Mouse (Mus musculus) embryo, embryonic 9.5 days (tissue): ENCODE measurements around the gene Chrm3.
"Not testable (repeated sequence)": the region's sequence is repeated elsewhere in the genome, so short reads cannot be mapped to it uniquely, and the experiment has no call there.

Experiments used
- DNase-seq: peaks from one replicate; pipeline ENCODE4 v3.0.0-alpha.2; 2017; ENCODE audit errors: extremely low spot score

The Chrm3 gene

GRCm38 (mm10) chr13:10360777-10361176 lies at the start of gene Chrm3:
TSS of gene Chrm3 (minus strand) at chr13:10360847.
- peak; percentile 72 for DNase-seq

GRCm38 (mm10) chr13:10394364-10394763 lies 33.7 kb upstream of the Chrm3 start:
- DNase-seq: no peak

- not testable (repeated sequence) for DNase-seq
These were observed 14.8 kb upstream of the Chrm3 start for GRCm38 (mm10) chr13:10375487-10375886.

- DNase-seq: no peak
These were observed 400 bp downstream of the Chrm3 start for GRCm38 (mm10) chr13:10360199-10360694.

- peak; percentile 49 for DNase-seq
These were observed 990 bp downstream of the Chrm3 start for GRCm38 (mm10) chr13:10359516-10360198.

- no peak for DNase-seq
These were observed 4.9 kb downstream of the Chrm3 start for GRCm38 (mm10) chr13:10355796-10356195.

GRCm38 (mm10) chr13:10354885-10355575 lies 5.6 kb downstream of the Chrm3 start:
- no peak for DNase-seq

GRCm38 (mm10) chr13:10352141-10352540 lies 8.5 kb downstream of the Chrm3 start:
- DNase-seq: no peak

- DNase-seq: no peak
These were observed 16.3 kb downstream of the Chrm3 start for GRCm38 (mm10) chr13:10344362-10344761.

- no peak for DNase-seq
These were observed 25.1 kb downstream of the Chrm3 start for GRCm38 (mm10) chr13:10335558-10335957.

GRCm38 (mm10) chr13:10332762-10333161 lies 27.9 kb downstream of the Chrm3 start:
- DNase-seq: no peak

- DNase-seq: no peak
These were observed 50.8 kb downstream of the Chrm3 start for GRCm38 (mm10) chr13:10309811-10310210.

GRCm38 (mm10) chr13:10295160-10295559 lies 65.5 kb downstream of the Chrm3 start:
- no peak for DNase-seq

GRCm38 (mm10) chr13:10284331-10284730 lies 76.3 kb downstream of the Chrm3 start:
- DNase-seq: no peak

- no peak for DNase-seq
These were observed 85.7 kb downstream of the Chrm3 start for GRCm38 (mm10) chr13:10274907-10275306.

GRCm38 (mm10) chr13:10263784-10264183 lies 96.9 kb downstream of the Chrm3 start:
- DNase-seq: no peak

GRCm38 (mm10) chr13:10253049-10253448 lies 107.6 kb downstream of the Chrm3 start:
- no peak for DNase-seq

GRCm38 (mm10) chr13:10251499-10252179 lies 109.0 kb downstream of the Chrm3 start:
- no peak for DNase-seq

- no peak for DNase-seq
These were observed 116.2 kb downstream of the Chrm3 start for GRCm38 (mm10) chr13:10244243-10244998.

GRCm38 (mm10) chr13:10240238-10240637 lies 120.4 kb downstream of the Chrm3 start:
- DNase-seq: no peak

- DNase-seq: no peak
These were observed 120.8 kb downstream of the Chrm3 start for GRCm38 (mm10) chr13:10239825-10240224.

- no peak for DNase-seq
These were observed 123.0 kb downstream of the Chrm3 start for GRCm38 (mm10) chr13:10237616-10238015.
